ENCODE assay signal across 7 mouse cellular contexts in the genomic region with DNA sequence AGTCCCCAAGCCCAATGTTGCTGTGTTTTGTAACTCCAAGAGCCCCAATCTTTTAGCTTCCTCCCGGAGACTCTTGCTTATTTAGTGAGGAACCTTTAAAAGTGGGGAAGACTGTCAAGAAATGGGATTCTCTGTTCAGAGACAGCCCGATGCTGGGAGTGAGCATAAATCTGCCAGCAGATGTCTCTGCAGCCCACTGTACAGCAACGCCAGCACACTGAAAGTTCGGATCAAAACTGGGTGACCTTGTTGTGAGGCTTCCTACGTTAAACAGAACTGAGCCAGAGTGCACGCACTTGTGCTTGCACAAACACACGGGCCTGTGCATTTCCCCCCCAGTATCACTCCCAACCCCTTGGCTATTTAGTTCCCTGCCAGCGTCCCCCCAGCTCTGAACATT. TPM values are rescaled to one million over a fixed set of nuclear protein-coding genes. Genes with fewer than 3 reads are reported as not detected.
DNase-seq lines count a peak whose midpoint lies in the region; ATAC-seq lines count a peak whose summit lies in the region.

No protein-coding gene starts in this region.

- WGBS in kidney, embryonic 14.5 days = 36% methylated on average over 8 of the region's 8 CpGs

- H3K9ac ChIP-seq in kidney, embryonic 14.5 days (ENCODE audit: low read depth, low read length) = no peak overlapping the region

- ATAC-seq in kidney, embryonic 14.5 days (ENCODE audit: low FRiP score, low TSS enrichment) = no peak; the same call in 1 of the 2 replicates
- peak; percentile 72; the same call in 1 of the 2 replicates for ATAC-seq in frontal cortex, adult (ENCODE audit: low TSS enrichment)
- no peak for ATAC-seq in activated CD4-positive, CD25-positive, alpha-beta regulatory T cell, adult 4 months

- DNase-seq in kidney, adult 9 months = peak; percentile 55
- peak; percentile 22 for DNase-seq in urinary bladder, postnatal 14 days (ENCODE audit: low spot score)
- no peak for DNase-seq in urinary bladder, postnatal 25 days (ENCODE audit: low spot score)
- peak; percentile 56 for DNase-seq in retina, postnatal 1 day

- H3K36me3 ChIP-seq in kidney, embryonic 14.5 days (ENCODE audit: control insufficient read depth, insufficient read depth, low read length) = peaks cover 3% of the 10 kb centered on the region; the same call in 1 of the 2 replicates

- no peaks in the 10 kb centered on the region for H3K9me3 ChIP-seq in kidney, embryonic 14.5 days (ENCODE audit: control insufficient read depth, low read length)

- H3K4me3 ChIP-seq in kidney, embryonic 14.5 days (ENCODE audit: low read length) = no peak overlapping the region

- H3K27me3 ChIP-seq in kidney, embryonic 14.5 days (ENCODE audit: control insufficient read depth, insufficient read depth, low read length) = no peaks in the 10 kb centered on the region

- no peak overlapping the region for H3K27ac ChIP-seq in kidney, embryonic 14.5 days (ENCODE audit: low read depth, low read length)

- H3K4me1 ChIP-seq in kidney, embryonic 14.5 days (ENCODE audit: control insufficient read depth, insufficient read depth, low read length) = no peaks in the 10 kb centered on the region

- H3K4me2 ChIP-seq in kidney, embryonic 14.5 days (replicated peaks; ENCODE audit: low read depth, low read length) = no peak overlapping the region

RNA-seq across cellular contexts. Expression of a gene that starts 10.8 kb away (rescaled TPM):
- 26.8 and 34.6 TPM in 2 replicates for polyA plus RNA-seq in kidney, embryonic 14.5 days (2014; fragmentation: Nextera tagmentation; extraction: Ambion mirVana)
- 100 to 1,000 TPM; 170 to 252 TPM for polyA plus RNA-seq in activated CD4-positive, CD25-positive, alpha-beta regulatory T cell, adult 4 months (2017; shearing (Covaris generic))
